Mouse (Mus musculus) c-Kit-positive CD71-positive TER-119-negative erythroid progenitor cells, embryonic 14.5 days (primary cell): Measurements from ENCODE around the gene Stmn1.

Experiments
- DNase-seq: peaks from one replicate; pipeline ENCODE4 v3.0.0-alpha.2; 2013; ENCODE audit warnings: low read depth

The Stmn1 gene

GRCm38 (mm10) chr4:134515614-134516013 is 47.5 kb downstream of the Stmn1 start:
- no peak for DNase-seq

- DNase-seq = no peak
These were observed 48.9 kb downstream of the Stmn1 start for GRCm38 (mm10) chr4:134516981-134517380.

- no peak for DNase-seq
These were observed 49.6 kb downstream of the Stmn1 start for GRCm38 (mm10) chr4:134517719-134518118.

- no peak for DNase-seq
These were observed 50.4 kb downstream of the Stmn1 start for GRCm38 (mm10) chr4:134518541-134518940.

- no peak for DNase-seq
These were observed 51.2 kb downstream of the Stmn1 start for GRCm38 (mm10) chr4:134519281-134519680.
